Mouse (Mus musculus): ENCODE data around the gene Macf1. TPM values are rescaled to one million over a fixed set of nuclear protein-coding genes. Genes with fewer than 3 reads are reported as not detected.
"Not testable (repeated sequence)": the region's sequence is repeated elsewhere in the genome, so short reads cannot be mapped to it uniquely, and the experiment has no call there.

Macf1 gene
- polyA plus RNA-seq, 1 experiment from 2014 or later: 37.1 TPM

GRCm38 (mm10) chr4:123635428-123635827 lies 48.7 kb downstream of the Macf1 start:
- no peak for DNase-seq (ENCODE audit: low spot score)

- no peak for DNase-seq (ENCODE audit: low spot score)
Measured at GRCm38 (mm10) chr4:123634436-123634835, 49.7 kb downstream of the Macf1 start.

GRCm38 (mm10) chr4:123633874-123634273 lies 50.3 kb downstream of the Macf1 start:
- no peak for DNase-seq (ENCODE audit: low spot score)

DNA sequence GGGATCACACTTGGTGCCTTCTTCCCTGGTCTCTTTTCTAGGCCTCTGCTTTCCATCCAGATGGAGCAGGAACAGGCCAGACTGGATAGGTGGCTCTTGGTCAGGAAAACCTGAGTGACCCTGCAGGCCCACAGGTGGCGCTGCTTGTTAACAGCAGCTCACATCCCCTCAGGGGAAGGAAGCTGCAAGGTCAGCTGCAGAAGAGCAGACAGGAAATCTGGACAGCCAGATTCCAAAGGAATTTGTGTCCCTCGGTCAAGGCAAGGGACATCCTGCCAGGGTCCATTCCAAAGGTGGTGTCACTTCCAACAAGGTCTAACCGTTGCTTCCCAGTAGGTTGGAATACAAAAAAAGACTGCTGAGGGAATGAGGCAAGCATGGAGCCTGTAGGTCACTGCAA lies 50.8 kb downstream of the Macf1 start:
- peak; percentile 14 for DNase-seq (ENCODE audit: low spot score)

GRCm38 (mm10) chr4:123632116-123632515 lies 52.0 kb downstream of the Macf1 start:
- DNase-seq (ENCODE audit: low spot score): not testable (repeated sequence)

GRCm38 (mm10) chr4:123631654-123632053 lies 52.5 kb downstream of the Macf1 start:
- DNase-seq (ENCODE audit: low spot score): no peak

GRCm38 (mm10) chr4:123627683-123628082 lies 56.5 kb downstream of the Macf1 start:
- DNase-seq (ENCODE audit: low spot score): no peak

DNA sequence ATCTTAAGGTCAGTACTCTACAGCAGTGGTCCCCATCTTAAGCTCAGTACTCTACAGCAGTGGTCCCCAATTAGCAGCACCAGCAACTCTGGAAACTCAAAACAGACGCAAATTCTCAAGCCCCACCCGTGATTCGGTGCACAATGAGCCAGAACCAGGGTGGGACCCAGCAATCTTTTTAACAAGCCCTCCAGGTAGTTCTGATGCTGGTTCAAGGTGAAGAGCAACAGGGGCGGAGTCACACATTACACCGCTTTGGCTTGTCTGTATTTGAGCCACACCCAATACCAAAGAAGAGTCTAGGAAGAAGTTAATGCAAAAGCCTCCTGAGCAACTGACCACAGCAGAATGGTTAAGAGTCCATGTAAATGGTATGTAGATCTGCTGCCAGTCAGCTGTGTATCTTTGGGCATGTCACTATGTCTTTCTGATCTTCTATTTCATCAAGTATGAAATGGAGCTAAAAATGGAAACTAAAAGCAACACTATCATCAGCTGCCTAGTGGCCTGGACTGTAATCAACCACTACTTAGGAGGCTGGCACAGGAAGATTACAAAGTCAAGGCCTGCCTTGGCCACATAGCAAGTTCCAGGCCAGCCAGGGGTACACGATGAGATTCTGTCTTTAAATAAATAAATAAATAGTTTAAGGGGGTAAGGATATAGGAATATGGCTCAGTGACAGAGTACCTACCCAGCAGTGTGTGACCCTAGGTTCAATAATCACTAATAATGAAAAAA lies 58.7 kb downstream of the Macf1 start:
- DNase-seq (ENCODE audit: low spot score): no peak

DNA sequence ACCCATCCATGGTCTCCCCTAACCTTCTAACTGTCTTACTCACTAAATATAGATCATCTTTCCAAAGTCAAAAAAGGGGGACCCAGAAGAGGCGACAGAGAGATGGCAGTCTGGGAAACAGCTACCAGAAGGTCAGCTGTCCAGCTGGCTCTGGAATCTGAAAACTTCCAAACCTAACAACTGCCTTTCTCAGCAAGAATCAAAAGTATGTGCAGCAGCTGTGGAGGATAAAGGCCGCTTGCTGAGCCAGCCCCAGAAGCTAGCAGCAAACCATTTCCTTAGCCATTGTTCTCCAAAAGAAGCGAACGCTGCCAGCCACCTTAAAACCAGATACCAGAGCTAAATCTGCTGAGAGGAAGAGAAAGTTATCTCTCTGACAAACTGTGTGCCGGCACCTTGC lies 59.7 kb downstream of the Macf1 start:
- no peak for DNase-seq (ENCODE audit: low spot score)

DNA sequence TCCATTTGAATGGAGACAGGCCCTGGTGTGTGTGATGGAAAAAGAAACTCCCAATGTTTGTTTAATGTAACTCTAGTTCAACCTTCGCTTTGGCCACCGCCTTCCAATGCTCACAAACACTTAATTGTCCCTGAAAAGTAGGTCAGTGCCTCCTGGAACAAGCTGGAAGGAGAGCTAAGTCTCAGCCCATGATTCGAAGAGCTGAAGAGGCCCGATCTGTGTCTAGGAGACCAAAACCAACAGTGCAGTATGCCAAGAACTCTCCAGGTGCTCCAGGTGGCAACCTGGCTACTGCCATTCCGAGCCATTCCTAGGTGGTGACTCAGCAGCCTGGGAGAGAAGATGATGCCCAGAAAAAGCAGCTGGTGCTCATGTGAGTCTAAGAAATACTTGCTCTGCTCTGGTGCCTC lies 60.4 kb downstream of the Macf1 start:
- DNase-seq (ENCODE audit: low spot score): no peak

DNA sequence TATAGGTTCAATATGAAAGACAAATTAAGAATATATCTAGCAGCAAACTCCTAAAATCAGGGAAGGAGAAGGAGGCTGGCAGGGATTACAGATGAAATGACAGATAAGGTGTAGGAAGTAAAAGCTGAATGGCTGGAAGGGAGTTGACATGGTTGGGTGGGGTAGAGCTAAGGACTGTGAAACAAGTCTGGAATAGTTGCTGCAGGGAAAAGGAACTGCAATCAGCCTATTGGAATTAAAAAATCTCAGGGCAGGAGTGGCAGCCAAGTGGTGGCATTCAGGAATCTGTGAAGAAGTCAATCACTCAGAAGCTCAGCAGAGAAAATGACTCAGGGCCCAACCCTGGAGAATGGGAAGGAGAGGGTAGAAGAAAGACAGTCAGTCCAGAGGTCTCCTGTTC lies 62.4 kb downstream of the Macf1 start:
- DNase-seq (ENCODE audit: low spot score): no peak

GRCm38 (mm10) chr4:123617727-123618389 lies 66.3 kb downstream of the Macf1 start:
- DNase-seq (ENCODE audit: low spot score): no peak

GRCm38 (mm10) chr4:123616971-123617370 lies 67.2 kb downstream of the Macf1 start:
- DNase-seq (ENCODE audit: low spot score): no peak

DNA sequence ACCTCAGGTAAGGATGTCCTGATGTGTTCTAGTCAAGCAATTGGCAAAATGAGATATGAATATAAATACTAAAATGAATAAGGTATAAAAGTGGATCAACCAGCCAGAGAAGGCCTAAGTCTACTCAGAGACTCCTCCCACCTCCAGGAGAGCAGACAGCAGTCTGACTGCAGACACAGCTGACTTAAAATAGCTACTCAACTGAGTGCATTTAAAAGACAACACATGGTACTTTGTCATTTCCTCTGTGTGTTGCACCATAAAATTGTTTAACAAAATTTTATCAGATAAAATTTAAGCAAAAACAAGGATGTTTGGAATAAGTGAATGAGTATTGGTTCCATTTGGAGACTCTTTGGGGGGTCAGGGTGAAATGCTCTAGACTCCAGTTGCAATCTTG lies 67.7 kb downstream of the Macf1 start:
- no peak for DNase-seq (ENCODE audit: low spot score)

DNA sequence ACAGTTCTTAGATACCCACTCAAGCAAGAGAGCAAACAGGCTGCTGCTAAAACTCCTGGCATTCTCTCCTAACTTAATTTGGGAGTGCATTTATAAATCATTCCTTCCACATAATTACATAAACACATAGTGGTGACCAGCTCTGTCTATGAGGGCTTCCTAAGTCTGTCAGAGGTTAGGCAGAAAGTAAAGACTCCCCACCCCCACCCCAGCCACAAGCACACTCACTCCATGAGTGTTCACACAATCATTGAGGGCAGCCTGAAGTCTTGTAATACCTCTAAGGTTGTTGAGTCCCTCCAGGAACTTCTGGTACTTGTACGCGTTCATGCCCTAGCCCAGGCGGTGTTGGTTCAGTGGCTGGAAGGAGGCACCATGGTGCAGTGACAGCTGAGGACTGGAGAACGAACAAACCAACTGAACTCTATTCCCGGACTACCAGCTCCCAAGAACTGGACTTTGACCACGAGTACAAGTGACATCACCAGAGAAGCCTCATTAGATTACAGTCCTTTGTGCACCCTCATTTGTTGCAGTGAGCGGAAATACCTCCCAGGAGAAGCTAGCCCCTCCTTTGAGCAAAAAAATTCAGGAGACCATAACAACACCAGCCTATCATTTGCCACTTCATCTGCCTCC lies 70.7 kb downstream of the Macf1 start:
- no peak for DNase-seq (ENCODE audit: low spot score)

DNA sequence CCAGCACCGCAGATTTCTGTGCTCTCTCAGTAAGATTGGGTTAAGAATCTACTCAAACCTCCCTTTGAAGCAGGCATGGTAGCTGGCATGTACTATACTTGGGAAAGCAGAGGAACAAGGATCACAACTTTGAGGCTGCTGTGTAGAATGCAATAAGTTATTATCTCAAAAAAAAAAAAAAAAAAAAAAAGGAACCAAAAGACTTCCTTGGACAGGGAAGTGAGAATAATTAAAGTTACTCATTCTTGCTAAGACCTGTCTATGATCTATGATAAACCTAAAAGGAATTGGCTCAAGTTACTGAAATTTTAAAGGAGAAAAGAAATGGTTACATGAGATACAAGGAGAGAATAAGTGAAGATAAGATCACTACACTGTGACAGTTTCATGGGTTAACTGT lies 72.2 kb downstream of the Macf1 start:
- DNase-seq (ENCODE audit: low spot score): no peak

DNA sequence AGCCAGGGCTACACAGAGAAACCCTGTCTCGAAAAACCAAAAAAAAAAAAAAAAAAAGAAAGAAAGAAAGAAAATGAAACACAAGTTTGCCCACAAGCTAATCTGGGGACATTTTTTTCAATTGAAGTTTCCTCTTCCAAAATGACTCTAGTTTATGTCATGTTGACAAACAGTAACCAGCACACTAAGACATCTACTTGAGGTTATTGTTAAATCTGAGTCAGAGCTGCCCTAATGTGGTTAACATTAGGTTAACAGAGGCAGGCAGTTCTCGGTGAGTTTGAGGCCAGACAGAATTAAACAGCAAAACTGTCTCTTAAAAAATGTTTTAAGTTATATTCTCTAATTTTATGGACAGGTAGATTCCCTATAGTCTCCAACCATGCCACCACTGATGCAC lies 72.9 kb downstream of the Macf1 start:
- no peak for DNase-seq (ENCODE audit: low spot score)

DNA sequence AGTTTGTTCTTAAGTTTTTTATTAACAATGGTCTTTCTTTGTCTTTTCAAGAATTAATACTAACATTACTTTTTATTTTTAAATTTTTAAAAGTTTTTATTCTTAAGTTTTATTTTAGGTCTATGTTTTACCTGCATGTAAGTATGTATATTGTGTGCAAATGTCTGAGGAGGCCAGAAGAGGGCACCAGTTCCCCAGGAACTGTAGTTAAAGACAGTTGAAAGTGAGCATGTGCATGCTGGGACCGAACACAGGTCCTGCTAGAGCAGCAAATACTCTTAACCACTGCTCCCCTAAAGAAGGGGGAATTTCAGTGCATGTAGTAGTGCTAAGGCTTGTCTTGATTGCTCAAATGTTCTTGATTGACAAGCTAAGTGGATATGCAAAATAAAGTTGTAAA lies 77.0 kb downstream of the Macf1 start:
- peak; percentile 13 for DNase-seq (ENCODE audit: low spot score)

GRCm38 (mm10) chr4:123605948-123606347 lies 78.2 kb downstream of the Macf1 start:
- DNase-seq (ENCODE audit: low spot score): no peak

DNA sequence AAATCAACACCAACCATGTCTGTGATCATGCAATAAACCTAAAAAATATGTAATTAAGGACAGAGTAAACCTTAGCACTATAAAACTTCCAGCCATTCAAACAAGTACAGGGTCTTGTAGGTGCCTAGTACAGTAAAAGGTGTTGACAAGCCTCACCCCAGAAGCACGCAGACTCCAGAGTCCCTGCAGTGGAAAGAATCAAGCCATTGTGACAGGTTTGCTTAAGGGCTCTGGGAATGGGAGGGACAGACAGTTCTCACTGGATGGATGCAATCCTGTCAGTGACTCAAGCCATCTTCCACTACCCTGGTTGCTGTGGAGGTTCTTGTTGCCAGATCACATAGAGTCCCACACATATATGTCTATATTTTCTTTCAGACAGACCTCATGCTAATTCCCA lies 78.9 kb downstream of the Macf1 start:
- no peak for DNase-seq (ENCODE audit: low spot score)

GRCm38 (mm10) chr4:123602700-123603261 lies 81.4 kb downstream of the Macf1 start:
- DNase-seq (ENCODE audit: low spot score): no peak

DNA sequence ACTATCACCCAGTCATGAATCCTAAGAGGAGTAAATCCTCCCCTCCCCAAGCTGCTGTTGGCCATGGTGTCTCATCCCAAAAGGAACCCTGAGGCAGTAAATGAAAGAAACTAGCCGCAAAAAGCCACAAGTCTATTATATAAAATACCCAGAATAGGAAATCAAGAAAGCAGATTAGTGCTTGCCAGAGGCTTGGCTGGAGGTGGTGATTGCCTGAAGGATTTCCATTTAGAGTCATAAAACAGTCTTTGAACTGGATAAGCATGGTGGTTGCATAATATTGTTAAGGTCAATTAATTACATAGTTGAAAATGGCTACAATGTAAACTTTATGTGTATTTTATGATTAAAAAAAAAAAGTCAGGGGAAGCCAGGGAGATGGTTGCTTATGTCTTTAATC lies 83.1 kb downstream of the Macf1 start:
- DNase-seq (ENCODE audit: low spot score): no peak
